Mouse (Mus musculus) liver, embryonic 15.5 days (tissue): Measurements from ENCODE around the gene Zfp664. TPM values are rescaled to one million over a fixed set of nuclear protein-coding genes. Genes with fewer than 3 reads are reported as not detected.

Source experiments
- ATAC-seq: fragments of 200-750 bp; cut with Nextera tagmentation; 2 replicates; pipeline ENCODE4 v1.8.0; 2017; ENCODE audit warnings: moderate number of reproducible peaks, mild to moderate bottlenecking, moderate library complexity; ENCODE audit not compliant: insufficient read depth
- H3K27ac ChIP-seq: fragments of 300-500 bp; sonication (generic); replicated peaks from 2 replicates; pipeline ENCODE4 v1.5.1; 2015; ENCODE audit warnings: mild to moderate bottlenecking, inconsistent platforms
- H3K27me3 ChIP-seq: fragments of 300-500 bp; sonication (generic); 2 replicates; pipeline ENCODE4 v1.6.1; 2015; ENCODE audit warnings: mild to moderate bottlenecking, inconsistent platforms
- H3K36me3 ChIP-seq: fragments of 300-500 bp; sonication (generic); replicated peaks from 2 replicates; pipeline ENCODE4 v1.6.1; 2015; ENCODE audit warnings: moderate library complexity, mild to moderate bottlenecking, inconsistent platforms
- H3K4me1 ChIP-seq: fragments of 300-500 bp; sonication (generic); replicated peaks from 2 replicates; pipeline ENCODE4 v1.6.1; 2015; ENCODE audit warnings: inconsistent platforms
- H3K4me2 ChIP-seq: fragments of 300-500 bp; sonication (generic); 2 replicates; pipeline ENCODE4 v1.6.1; 2015; ENCODE audit warnings: moderate library complexity, mild to moderate bottlenecking, inconsistent platforms
- H3K4me3 ChIP-seq: fragments of 300-500 bp; sonication (generic); replicated peaks from 2 replicates; pipeline ENCODE4 v1.5.1; 2015; ENCODE audit warnings: mild to moderate bottlenecking, inconsistent platforms
- H3K9ac ChIP-seq: fragments of 300-500 bp; sonication (generic); 2 replicates; pipeline ENCODE4 v1.6.1; 2015; ENCODE audit warnings: moderate library complexity, mild to moderate bottlenecking, inconsistent platforms
- H3K9me3 ChIP-seq: fragments of 300-500 bp; sonication (generic); replicated peaks from 2 replicates; pipeline ENCODE4 v1.6.1; 2016; ENCODE audit warnings: inconsistent platforms
- WGBS: fragments of 180-500 bp; shearing (Covaris S2); methylation state at CpG from one replicate; pipeline ENCODE4 v1.1.7; 2015; ENCODE audit warnings: mixed read lengths; ENCODE audit not compliant: insufficient replicate concordance; 5-methylcytosine and 5-hydroxymethylcytosine counted together
- polyA plus RNA-seq: library from polyadenylated mRNA; unstranded; fragments of >200 nt; fragmentation: Nextera tagmentation; extraction: Ambion mirVana; gene quantifications from 2 replicates; pipeline ENCODE4 v1.2.1, GENCODE M21; 2015

The Zfp664 gene
- polyA plus RNA-seq, 1 experiment from 2014 or later = 11.7 TPM

DNA sequence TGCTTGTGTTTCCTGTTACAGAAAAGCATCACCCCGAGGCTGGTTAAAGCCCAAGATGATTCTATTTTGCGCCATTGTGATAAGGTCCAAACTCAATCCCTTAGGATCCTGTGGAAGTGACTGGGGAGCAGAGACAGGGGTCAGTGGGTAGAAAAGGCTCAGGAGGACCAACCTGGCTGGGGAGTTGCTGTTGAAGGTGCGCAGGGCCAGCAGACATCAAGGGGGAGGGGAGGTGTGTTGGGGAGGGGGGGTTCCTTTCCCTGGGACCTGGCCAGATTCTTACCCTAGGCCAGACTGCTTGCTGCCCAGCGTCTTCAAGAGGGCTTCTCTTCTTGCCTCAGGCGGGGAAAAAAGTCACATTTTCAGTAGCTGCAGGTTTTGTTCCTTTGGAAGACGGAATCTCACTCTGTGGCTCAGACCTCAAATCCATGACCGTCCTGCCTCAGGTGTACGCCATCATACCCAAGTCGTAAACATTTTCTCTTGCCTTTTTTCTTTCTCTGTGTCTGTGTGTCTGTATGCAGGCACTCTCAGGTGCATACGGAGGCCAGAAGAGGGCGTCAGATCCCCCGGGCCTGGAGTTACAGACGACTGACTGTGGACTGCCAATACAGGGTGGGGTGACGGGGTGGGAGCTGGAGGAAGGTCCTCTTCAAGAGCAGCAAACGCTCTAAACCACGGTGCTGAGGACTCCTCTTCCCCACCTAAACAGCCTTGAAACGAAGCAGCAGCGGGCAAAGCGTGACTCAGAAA is 38.4 kb downstream of the Zfp664 start:
- WGBS = 55% methylated on average over 19 of the region's 19 CpGs
- H3K27me3 ChIP-seq = no peaks in the 10 kb centered on the region
- H3K9me3 ChIP-seq = no peaks in the 10 kb centered on the region
- no peaks in the 10 kb centered on the region for H3K36me3 ChIP-seq
- no peak overlapping the region for H3K27ac ChIP-seq
- H3K4me1 ChIP-seq = no peaks in the 10 kb centered on the region; the same call in 1 of the 2 replicates
- no peak for ATAC-seq
- no peak overlapping the region for H3K9ac ChIP-seq
- no peak overlapping the region for H3K4me3 ChIP-seq
- no peak overlapping the region for H3K4me2 ChIP-seq

DNA sequence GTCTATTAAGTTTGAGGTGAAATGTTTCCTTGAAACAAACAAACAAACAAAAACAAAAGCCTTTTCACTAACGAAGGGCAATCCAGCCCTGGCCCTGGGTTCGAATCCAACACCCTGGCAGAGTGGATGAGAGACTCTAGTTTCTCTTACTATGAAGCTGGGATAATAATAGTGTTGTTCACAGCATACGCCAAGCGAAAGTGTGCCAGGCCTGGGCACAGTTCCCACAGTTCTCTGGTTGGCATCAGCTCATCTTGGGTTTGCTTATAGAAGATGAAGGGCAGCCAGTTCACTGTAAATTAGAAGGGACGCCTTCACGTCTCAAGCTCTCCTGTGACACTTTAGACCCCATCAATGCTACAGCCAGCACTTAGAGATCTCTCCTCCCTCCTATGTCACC is 39.2 kb downstream of the Zfp664 start:
- Histone ChIP-seq H3K9me3 (no peaks in the 10 kb centered on the region), H3K4me2 (no peak overlapping the region), H3K4me3 (no peak overlapping the region), H3K36me3 (no peaks in the 10 kb centered on the region), H3K9ac (no peak overlapping the region), H3K27me3 (no peaks in the 10 kb centered on the region), H3K4me1 (no peaks in the 10 kb centered on the region; the same call in 1 of the 2 replicates), H3K27ac (no peak overlapping the region)
- ATAC-seq = no peak
- 63% methylated on average over 6 of the region's 6 CpGs for WGBS

DNA sequence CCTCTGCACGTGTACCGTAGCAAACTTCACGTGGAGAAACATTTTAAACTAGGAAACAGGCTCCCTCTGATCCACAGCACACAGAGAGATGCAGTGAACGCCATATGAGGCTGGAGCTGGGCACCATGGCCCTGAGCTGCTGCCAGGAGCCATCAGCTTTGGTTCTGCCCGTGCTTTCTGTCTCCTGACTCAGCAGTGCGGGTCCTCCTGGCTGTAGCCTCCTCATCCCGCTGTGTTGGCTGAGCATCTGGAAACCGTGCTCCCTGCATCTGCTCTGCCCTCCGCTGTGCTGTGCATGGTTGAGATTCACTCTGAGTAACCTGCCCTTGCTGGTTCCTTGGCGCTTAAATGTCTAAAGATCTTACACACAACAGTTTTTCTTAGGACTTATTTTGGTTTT is 39.7 kb downstream of the Zfp664 start:
- no peaks in the 10 kb centered on the region for H3K36me3 ChIP-seq
- H3K9ac ChIP-seq = no peak overlapping the region
- 67% methylated on average over 10 of the region's 10 CpGs for WGBS
- no peak for ATAC-seq
- H3K27me3 ChIP-seq = no peaks in the 10 kb centered on the region
- no peak overlapping the region for H3K27ac ChIP-seq
- no peaks in the 10 kb centered on the region for H3K9me3 ChIP-seq
- no peak overlapping the region for H3K4me2 ChIP-seq
- no peak overlapping the region for H3K4me3 ChIP-seq
- no peaks in the 10 kb centered on the region; the same call in 1 of the 2 replicates for H3K4me1 ChIP-seq

DNA sequence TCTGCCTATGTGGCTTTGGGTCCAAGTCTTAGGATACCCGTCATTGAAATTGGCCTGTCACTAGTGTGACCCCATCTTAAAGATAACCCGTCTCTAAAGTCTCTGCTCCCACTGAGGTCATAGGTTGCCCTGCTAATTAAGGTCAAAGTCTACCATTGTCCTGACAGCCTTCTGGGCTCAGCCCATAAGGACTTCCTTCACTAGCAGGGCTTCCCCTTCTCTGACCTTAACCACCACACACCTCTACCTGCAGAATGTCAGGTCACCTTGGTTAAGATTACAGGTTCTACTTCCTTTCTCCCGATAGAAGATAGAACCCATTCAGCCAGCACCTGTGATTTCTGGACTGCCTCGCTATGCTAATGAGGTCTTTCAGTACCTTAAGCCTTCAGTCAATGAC is 41.4 kb downstream of the Zfp664 start:
- WGBS = 62% methylated on average over 4 of the region's 4 CpGs
- Histone ChIP-seq H3K4me3 (no peak overlapping the region), H3K36me3 (no peaks in the 10 kb centered on the region), H3K4me1 (no peaks in the 10 kb centered on the region; the same call in 1 of the 2 replicates), H3K9me3 (no peaks in the 10 kb centered on the region), H3K4me2 (no peak overlapping the region), H3K27me3 (no peaks in the 10 kb centered on the region), H3K27ac (no peak overlapping the region), H3K9ac (no peak overlapping the region)
- ATAC-seq = no peak

DNA sequence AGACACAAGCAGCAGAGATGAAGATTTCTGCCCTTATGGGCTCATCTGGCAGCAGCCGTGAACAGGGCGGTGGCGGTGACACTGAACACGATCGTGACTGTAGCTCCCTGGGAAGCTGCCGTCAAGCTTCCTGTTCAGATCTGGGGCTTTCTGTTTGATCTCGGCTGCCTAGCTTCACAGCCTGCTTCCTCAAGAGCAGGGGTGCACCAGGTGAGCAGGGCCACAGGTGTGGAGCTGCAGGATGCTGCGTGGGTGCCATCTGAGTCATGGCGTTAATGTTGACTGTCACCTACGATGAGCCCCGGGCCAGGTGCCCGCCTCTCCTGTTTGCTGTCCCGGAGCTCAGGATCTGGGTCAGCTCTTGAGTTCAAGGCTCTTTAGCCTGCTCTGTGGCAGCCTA is 44.4 kb downstream of the Zfp664 start:
- no peak overlapping the region for H3K4me2 ChIP-seq
- no peak overlapping the region for H3K27ac ChIP-seq
- H3K4me1 ChIP-seq = no peaks in the 10 kb centered on the region; the same call in 1 of the 2 replicates
- no peak overlapping the region for H3K4me3 ChIP-seq
- no peak overlapping the region for H3K9ac ChIP-seq
- no peaks in the 10 kb centered on the region for H3K9me3 ChIP-seq
- WGBS = 61% methylated on average over 13 of the region's 13 CpGs
- ATAC-seq = no peak
- no peaks in the 10 kb centered on the region for H3K36me3 ChIP-seq
- no peaks in the 10 kb centered on the region for H3K27me3 ChIP-seq

DNA sequence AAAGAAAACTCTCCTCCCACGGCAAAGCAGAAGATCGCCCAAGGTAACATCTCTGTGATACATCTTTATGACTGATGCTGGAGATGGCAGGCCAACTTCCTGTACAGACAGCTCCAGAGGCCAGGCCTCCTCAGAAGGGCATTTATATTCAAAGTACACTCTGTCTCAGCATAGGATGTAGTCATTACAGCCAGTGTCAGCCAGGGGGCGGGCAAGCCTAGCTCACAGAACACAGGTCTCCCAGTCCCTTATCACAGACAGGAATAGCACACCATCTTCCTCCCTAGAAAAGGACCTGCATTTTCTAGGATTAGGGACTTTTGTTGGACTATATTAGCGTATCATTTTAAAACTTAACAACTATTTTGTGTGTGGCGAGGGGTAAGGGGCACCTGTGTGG is 46.4 kb downstream of the Zfp664 start:
- Histone ChIP-seq H3K9ac (no peak overlapping the region), H3K4me1 (no peaks in the 10 kb centered on the region; the same call in 1 of the 2 replicates), H3K4me2 (no peak overlapping the region), H3K4me3 (no peak overlapping the region), H3K9me3 (no peaks in the 10 kb centered on the region), H3K36me3 (no peaks in the 10 kb centered on the region), H3K27me3 (no peaks in the 10 kb centered on the region), H3K27ac (no peak overlapping the region)
- no peak for ATAC-seq
- 16% methylated on average over 5 of the region's 5 CpGs for WGBS

DNA sequence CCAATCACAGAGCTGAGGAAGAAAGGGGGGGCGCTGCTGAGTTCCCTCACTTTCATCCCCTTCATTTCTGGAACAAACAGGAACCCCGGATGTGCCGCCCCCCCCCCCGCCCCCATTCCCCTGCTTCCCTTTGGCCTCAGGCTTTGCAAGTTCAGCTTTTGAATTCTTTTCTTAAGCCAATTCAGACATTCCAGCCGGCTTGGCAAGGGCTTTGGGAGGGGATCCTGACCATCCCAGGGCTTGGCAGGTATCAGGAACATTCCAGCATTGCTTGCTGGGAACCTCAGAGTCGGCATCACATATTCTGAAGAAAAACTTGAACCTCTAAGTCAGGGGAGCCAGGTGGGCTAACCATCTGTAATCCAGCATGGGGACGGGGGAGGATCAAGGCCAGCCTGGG is 49.8 kb downstream of the Zfp664 start:
- Histone ChIP-seq H3K4me2 (no peak overlapping the region), H3K36me3 (no peaks in the 10 kb centered on the region), H3K4me3 (no peak overlapping the region), H3K27ac (no peak overlapping the region), H3K4me1 (no peaks in the 10 kb centered on the region), H3K9ac (no peak overlapping the region), H3K27me3 (no peaks in the 10 kb centered on the region), H3K9me3 (no peaks in the 10 kb centered on the region)
- 32% methylated on average over 6 of the region's 7 CpGs for WGBS
- ATAC-seq = no peak

DNA sequence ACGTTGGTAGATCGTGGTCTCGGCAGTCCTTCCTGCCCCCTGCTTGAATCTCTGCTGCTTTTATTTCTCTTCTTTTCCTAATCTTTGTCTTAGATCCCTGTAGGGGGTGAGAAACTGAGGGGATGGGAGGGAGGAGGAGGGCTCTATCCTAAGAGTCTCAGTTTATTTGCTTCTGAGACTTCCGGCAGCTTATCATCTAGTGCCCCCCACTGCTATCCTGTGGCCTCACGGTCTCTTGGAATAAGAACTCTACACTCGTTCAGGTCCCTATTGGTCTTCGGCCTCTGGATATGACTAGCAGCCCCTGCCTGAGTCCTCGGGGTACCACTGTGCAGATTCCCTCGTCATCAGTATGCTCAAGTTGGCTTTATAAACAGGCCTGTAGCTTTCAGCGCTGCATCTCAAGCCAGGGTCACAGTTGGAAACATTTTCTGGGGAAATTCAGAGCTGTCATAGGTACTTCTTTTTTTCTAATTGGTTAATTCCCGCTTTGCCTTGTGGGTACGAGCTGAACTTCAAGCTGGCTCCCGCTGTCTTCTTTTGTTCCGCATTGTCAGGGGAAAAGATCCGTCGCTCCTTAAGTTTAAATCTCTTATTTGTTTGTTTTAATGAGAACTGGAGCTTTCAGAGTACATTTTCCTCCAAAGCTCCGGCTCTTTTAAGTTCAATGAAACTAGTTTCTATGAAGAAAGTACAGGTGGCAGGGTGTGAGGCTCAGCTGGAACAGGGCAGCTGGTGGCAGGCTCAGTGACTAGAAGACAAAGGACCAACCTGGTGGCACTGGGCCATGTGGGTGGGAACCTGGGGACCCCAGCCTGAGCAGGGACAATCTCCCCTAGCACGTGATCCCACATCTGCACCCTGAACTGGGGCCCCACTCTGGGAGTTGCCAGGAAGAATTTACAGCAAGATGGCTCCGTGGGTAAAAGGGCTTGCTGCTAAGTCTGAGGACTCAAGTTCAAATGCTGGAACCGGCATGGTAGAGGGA is 50.7 kb downstream of the Zfp664 start:
- no peaks in the 10 kb centered on the region for H3K9me3 ChIP-seq
- 52% methylated on average over 20 of the region's 20 CpGs for WGBS
- H3K27ac ChIP-seq = no peak overlapping the region
- no peaks in the 10 kb centered on the region for H3K27me3 ChIP-seq
- ATAC-seq = no peak
- no peak overlapping the region for H3K4me3 ChIP-seq
- H3K9ac ChIP-seq = no peak overlapping the region
- H3K4me1 ChIP-seq = no peaks in the 10 kb centered on the region
- H3K4me2 ChIP-seq = no peak overlapping the region
- H3K36me3 ChIP-seq = no peaks in the 10 kb centered on the region

DNA sequence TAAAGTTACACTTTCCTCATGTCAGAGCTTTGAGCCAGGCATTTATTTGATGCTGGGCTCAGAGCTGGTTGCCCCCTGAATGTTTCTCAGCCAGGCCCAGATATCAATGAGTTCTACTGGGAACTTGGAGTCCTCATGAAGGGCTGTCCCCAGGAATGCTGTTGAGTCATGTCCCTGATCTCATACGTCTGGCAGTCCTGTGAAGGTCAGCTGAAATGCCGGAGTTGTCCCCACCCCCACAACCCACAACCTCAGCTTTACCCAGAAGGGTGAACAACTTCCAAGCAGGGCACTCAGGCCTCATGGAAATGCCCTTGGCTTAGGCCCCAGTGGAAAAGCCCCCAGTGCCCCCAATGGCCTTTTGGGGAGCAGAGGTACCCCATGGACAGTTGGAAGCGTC is 57.3 kb downstream of the Zfp664 start:
- Histone ChIP-seq H3K4me1 (no peaks in the 10 kb centered on the region), H3K27me3 (no peaks in the 10 kb centered on the region), H3K9ac (no peak overlapping the region), H3K36me3 (no peaks in the 10 kb centered on the region), H3K4me2 (no peak overlapping the region), H3K9me3 (no peaks in the 10 kb centered on the region), H3K27ac (no peak overlapping the region), H3K4me3 (no peak overlapping the region)
- no peak for ATAC-seq
- WGBS = 57% methylated on average over 3 of the region's 3 CpGs

DNA sequence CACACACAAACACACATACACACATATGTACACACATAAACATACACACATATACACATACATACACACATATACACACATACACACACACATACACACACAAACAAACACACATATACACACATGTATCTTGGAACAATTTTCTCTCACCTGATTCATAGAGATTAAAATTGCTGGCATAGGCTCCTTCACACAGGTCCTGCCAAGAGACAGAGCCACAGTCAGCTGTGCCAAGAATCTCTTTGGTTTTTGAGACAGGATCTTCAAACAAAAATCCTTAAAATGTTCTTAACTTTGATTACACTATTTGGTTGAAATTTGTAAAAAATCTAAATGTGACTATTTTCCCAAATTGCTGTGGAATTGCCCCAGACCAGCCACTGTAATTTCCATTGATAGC is 58.9 kb downstream of the Zfp664 start:
- no peak for ATAC-seq
- Histone ChIP-seq H3K9me3 (no peaks in the 10 kb centered on the region), H3K9ac (no peak overlapping the region), H3K4me2 (no peak overlapping the region), H3K4me3 (no peak overlapping the region), H3K27ac (no peak overlapping the region), H3K27me3 (no peaks in the 10 kb centered on the region), H3K4me1 (no peaks in the 10 kb centered on the region), H3K36me3 (no peaks in the 10 kb centered on the region)
